Mouse (Mus musculus) heart, postnatal 36 days (tissue): Measurements from ENCODE around the gene Herc4. TPM values are rescaled to one million over a fixed set of nuclear protein-coding genes. Genes with fewer than 3 reads are reported as not detected.
A peak's percentile ranks its signal among the peaks of the same experiment; 100 is the strongest.

ENCODE experiments used
- DNase-seq, 2 experiments: peaks; one replicate each; pipeline ENCODE4 v3.0.0; 2021 to 2022
- intact Hi-C: fragments of 180-260 bp; cut with DNase I; formaldehyde crosslinking; loops from one replicate; pipeline ENCODE4 v1.15.1; 2025
- total RNA-seq, 2 experiments: library from RNA; stranded (reverse); gene quantifications; 2 replicates each; pipeline ENCODE4 v1.2.3; 2021

Herc4 gene
- 10 to 100 TPM; 32.2 to 33.4 TPM for total RNA-seq

DNA sequence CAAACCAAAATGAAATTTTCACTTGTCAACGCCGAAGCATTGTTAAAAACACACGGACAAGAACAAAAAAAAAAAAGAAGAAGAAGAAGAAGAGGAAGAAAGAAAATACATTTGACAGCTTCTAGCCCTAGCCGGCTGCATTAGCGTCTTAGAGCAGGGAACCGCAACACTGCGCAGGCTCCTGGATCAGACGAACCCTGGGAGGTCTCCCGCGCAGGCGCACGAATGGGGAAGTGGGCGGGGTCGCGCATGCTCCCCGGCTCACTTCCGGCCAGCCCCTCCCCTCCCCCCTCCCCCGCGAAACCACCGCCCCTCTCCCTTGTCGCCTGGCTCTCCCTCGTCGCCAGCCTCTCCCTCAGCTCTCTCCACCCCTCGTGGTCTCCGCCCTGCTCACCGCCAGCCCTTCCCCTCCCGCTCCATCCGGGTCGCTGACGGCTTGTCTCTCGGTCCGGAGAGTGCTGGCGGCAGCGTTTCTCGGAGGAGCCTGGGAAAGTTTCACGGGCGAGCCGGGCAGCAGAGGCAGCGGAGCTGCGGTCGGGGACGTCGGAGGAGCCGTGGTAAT, at the start of gene Herc4:
Gene Herc4 (plus strand): TSS at position 318 of the 562 bp plus-strand sequence.
- DNase-seq, result peak; percentile 94 to 95
- intact Hi-C loops, result loop anchor here (1.0 to 10.0 kb wide), 6 partner anchors 17 to 759 kb away; partner anchors contain the start of genes Dnajc12, Hnrnph3, Pbld2 and Sirt1

DNA sequence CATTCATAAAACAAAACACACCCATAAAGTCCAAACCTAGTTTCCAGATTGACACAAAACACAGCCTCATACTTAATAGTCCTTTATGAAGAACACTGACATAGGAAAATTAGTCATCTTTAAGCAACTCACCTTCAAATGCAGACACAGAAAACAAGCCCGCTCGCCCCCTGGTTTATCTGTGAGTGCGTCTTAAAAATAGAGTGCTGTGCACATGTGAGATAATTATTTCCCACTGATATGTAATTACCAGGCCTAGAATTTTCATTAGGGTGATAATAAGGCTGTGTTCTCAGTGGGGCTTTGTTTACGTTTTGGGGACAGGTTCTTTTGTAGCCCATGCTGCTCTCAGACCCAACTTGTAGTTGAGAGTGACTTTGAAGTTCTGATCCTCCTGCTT, 44.6 kb upstream of the Herc4 start:
- intact Hi-C loops, result no loop called here
- DNase-seq, result no peak

DNA sequence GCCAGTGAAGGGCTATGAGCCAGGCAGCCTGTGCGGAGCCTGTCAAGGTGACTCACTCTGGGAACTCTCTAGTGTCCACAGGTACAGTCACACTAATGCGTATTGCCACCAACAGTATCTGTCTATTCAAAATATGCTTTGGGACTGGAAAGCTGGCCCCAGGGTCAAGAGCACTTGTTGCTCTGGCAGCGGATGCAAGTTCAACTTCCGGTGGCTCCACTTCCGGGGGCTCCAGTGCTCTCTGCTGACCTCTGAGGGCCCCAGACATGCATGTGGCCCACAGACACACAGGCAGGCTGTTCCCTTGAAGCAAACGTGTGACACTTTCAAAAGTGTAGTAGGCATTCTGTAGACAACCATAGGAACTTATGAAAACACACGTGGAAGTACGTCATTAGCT, 42.1 kb upstream of the Herc4 start:
- intact Hi-C loops, result loop anchor here (2.0 kb wide), 1 partner anchor 45 kb away; no protein-coding TSS in a partner anchor
- no peak for DNase-seq

DNA sequence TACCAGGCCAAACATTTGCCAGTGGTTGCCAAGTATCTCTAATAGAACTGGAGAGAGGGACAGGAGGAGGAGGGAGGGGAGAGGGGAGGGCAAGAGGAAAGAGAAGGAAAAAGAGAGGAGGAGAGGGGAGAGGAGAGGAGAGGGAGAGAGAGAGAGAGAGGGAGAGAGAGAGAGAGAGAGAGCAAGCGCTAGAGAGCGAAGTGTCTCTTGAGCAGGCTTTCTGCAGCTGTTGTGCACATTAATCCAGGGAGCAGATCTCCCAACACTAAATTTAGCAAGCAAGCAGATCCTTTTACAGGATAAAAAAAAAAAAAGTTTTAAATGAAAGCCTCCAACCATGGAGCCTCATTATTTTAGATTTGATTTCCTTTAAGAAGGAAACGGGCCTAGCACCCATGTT, 40.6 kb upstream of the Herc4 start:
- DNase-seq, result no peak
- intact Hi-C loops, result no loop called here

DNA sequence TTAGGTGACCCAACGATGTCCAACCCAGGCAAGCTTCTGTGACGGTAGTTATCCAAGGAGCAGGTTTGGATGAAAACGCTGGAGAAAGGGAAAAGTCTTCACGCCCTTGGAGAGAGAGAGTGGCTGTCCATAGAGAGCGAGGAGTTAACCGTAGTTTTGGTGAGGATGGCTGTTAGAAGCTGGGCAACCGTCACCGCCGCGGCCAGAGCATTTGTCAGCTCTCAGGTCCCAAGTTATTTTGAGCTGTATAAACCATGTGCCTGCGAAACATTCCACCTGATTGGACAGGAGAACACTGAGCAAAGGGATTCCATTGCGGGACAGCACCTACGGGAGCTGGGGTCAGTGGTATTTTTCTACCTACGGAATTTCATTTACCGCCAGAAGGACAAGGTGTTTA, 39.9 kb upstream of the Herc4 start, which contains the start of gene Mypn:
Gene Mypn (minus strand): TSS at position 225 of the 400 bp plus-strand sequence.
- peak; percentile 39 to 50 for DNase-seq
- intact Hi-C loops, result no loop called here

DNA sequence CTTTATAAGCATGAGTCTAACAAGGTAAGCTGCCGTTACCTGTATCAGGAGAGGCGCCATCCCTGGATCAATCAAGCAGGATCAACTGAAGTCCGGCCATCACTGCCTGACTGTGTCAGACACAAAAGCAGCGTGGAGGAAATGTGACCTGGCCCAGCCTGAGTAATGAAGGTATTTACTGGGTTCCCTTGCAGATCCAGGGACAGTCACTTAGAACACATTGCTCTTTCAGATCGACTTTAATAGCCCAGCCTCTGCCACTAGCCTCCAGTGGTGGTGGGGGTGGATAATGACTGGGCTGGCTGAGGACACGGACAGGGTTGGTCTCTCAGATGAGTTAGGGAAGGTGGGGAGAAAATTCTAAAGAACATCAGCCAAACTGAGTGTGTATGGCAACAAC, 34.7 kb upstream of the Herc4 start:
- intact Hi-C loops, result no loop called here
- no peak for DNase-seq

DNA sequence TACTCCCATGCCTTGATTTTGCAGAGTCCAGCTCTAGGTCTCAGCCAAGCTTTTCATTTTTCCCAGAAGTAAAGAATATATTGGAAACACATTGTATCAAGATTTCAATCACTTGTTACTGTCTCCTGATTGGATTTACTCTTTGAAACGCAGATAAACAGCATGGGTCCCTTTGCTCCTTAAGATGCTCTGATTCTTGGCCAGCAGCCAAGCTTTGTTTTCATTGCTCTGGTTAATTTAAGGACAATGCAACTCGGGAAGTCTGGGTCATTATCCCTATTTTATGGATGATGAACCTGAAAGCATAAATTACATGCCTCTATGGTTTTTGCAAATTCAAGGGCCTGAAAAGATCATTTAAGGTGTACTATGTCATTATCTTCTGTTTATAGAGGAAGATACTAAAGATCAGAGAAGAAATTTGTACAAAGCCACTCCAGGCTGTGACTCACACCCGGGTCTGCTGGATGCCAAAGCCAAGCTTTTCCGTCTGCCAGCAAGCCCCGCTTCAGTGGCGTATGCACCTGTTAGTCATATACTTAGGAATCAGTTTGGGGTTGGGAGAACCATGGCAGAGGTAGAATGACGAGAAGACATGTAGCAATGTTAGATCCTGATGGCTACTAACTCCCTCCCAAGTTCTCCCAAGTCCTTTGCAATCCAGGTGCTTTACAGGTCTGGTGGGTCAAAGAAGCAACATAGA, 22.4 kb upstream of the Herc4 start:
- intact Hi-C loops, result no loop called here
- no peak for DNase-seq

DNA sequence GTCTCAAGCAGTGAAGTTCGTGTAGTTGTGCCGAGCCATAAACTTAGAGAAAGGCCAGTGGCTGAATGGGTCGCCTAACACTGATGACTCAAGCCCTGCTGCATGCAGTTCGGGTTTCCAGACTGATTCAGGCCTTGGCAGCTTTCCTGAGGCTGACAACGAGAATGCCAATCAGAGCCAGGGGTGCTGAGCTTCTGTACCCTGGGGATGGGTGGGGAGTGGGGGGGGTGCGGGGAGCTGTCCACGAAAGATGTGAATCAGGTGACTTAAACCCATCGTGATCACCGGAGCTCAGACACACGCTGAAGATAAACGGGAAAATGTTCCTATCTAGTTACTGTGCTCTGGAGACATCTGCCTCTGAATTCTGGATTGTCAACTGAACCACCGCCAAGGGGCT, 19.3 kb upstream of the Herc4 start:
- DNase-seq, result no peak
- intact Hi-C loops, result no loop called here

DNA sequence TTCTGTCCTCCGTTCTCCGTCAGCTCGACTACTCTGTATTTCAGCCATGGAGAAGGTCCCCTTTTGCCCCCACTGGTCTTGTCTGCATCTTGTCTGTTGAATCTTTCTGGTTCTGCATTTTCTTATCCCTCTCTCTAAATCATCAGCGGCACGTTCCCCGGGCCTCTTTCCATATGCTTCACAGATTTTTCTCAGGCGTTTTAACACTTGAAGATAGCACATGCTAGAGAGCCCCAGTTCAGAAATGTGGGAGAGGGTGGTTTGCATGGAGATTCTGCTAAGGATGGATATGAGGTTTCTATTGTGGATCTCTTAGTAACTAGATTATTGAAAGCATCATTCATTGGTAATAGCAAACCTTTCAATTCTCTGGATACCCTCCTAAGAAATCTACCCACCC, 13.3 kb upstream of the Herc4 start:
- intact Hi-C loops, result no loop called here

DNA sequence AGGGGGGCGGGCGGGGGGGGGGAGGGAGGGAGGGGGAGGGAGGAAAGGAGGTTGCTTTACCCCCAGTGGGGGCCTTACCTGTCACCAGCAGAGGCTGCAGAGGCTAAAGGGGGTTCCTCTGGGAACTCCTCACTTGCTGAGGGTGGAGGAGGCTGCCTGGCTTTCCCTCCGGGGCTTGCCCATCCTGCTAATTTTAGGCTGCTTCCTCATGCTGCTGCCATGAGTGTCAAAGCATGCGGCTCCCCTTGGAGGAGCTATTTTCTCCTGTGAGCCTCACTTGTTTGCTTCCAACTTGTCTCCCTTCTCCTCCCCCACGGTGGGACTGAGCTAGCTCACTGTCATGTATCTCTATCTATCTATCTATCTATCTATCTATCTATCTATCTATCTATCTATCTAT, 12.8 kb upstream of the Herc4 start:
- DNase-seq, result no peak
- intact Hi-C loops, result no loop called here

More for the DNA sequence above, 13.3 kb upstream of the Herc4 start:
- no peak for DNase-seq

DNA sequence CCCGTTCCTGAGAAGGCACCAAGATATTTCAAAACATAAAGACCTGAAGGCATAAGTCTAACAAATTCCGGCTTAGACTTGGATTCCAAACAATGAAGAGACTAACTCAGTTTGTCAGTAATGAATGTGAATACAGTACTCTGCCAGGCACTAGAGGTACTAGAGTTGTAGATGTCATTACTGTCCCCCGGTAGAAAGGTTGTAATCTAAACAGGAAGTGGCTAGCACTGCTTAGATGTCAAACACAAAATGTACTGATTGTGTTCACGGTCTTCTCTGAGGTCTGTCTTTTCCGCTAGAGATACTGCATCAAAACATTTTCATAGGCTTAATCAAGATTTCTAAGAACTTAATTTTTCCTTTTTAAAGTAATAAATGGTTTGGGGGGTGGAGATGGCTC, 12.0 kb upstream of the Herc4 start:
- intact Hi-C loops, result no loop called here
- DNase-seq, result no peak

DNA sequence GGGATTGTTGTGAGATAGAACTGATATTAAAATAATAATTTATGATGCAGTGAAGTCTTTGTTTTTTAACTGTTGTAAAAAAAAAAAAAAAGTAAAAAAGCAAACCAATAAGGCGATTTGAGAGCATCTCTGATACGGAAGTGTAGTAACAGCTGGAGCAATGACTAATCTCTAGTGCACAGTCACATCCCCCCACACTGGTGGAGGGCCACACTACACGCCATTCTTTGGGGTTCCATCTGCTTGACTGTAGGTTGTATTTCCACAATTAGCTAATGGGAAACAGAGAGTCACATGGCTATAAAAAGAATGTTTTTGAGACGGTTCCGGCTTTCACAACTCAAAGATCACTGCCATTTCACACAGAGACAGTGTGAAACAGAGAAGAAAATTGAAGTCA, 9.5 kb upstream of the Herc4 start:
- intact Hi-C loops, result no loop called here
- no peak for DNase-seq

DNA sequence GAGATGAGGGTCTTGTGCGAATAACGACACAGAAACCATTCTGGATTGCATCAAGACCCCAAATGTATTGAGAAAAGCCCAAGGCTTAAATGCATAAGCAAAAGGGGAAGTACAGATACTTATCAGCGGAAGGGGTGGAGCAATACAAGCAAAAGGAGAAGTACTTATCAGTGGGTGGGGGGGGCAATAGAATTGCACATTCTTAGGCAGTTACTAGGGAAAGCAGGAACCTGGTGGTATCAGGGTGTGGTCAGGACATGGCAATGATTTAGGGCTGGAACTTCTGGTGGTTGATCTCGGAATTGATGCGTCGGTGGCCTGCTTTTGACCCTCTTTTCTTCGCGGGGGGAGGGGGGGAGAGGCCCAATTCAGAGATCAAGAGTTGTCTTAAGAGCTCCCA, 7.7 kb upstream of the Herc4 start:
- intact Hi-C loops, result no loop called here
- no peak for DNase-seq

DNA sequence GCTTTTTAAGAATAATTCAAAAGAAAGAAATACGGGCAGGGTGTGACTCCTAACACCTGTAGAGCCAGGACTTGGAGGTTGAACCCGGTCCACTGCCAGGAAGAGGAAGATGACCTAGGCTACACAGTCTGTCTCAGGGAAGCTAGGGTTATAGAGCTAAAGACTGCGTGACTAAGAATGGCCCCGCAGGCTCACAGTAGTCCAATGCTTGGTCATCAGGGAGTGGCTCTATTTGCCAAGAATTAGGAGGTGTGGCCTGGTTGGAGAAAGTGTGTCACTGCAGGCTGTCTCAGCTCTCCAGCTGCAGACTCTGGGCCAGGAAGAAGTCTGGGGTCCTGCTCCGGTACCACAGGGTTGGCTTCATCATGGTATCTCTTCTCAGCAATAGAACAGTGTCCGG, 6.9 kb upstream of the Herc4 start:
- intact Hi-C loops, result no loop called here
- DNase-seq, result no peak

DNA sequence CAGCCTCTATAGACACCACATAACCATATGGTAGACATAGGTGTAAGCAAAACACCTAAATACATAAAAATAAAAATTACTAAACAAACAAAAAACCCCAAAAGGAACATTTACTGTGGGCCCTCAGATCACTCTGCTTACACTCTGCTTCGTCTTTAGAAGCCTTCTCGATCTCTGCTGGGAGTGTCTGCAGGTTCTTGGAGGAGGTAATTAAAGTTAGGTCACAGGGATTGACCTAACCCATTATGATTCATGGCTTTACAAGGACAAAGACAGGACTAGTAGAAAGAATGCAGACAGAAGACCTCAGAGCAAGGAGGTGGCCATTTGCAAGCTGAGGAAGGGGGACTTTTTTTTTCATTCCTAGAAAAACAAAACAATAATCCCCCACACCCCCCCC, 6.4 kb upstream of the Herc4 start:
- no peak for DNase-seq
- intact Hi-C loops, result no loop called here

DNA sequence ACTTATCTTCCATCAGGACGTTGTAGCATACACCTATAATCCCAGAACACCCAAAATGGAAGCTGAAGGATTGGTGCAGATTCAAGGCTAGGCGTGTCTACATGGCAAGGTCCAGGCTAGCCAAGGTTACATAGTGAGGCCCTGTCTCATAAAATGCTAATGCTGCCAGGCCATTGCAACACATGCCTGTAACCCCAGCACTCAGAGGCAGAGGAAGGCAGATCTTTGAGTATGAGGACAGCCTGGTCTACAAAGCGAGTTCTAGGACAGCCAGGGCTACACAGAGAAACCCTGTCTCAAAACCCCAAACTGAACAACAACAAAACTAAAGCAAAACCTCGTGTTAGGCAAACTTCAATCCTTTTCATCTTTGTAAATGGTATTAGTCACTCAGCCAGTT, 5.5 kb upstream of the Herc4 start:
- intact Hi-C loops, result no loop called here
- no peak for DNase-seq

DNA sequence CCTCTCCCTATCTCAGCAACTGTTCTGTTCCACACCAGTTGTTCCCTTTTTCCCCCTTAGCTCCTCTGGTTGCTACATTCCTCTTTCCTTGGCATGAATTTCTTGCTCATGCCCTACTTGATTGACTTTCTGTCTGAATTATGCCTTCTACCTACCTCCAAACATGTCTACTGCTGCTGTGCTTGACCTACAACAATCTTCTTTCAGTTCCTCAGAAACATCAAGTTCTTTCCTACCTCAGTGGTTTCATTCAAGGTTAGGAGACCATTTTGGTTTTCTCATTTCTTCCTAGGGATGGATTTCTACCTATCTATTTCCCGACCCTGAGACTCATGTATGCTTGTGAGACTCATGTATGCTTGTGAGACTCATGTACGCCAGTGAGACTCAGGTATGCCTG, 3.8 kb upstream of the Herc4 start:
- no peak for DNase-seq
- intact Hi-C loops, result loop anchor here (5.0 to 10.0 kb wide), 4 partner anchors 83 to 755 kb away; partner anchors contain the start of genes Dnajc12, Hnrnph3, Pbld2 and Sirt1

DNA sequence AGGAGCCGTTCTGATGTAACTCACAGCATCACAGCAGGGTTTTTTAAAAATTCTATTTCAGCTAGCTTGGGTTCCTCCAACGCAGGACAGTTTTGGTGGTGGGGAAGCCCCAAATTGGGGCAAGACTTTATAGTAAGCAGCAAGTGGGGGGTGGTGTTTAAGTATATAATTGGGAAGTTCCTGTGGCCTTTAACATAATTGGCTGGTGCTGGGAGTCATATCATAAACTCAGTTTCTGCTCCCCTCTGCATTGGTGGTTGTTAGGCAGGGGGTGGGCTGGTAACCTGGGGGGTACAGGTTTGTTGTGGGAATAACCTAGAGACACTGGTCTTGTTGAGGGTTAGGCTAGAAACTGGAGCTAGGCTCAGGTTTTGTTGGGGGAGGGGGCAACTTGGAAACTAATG, 2.7 kb upstream of the Herc4 start:
- DNase-seq, result no peak
- intact Hi-C loops, result loop anchor here (5.0 to 10.0 kb wide), 4 partner anchors 84 to 756 kb away; partner anchors contain the start of genes Dnajc12, Hnrnph3, Pbld2 and Sirt1

DNA sequence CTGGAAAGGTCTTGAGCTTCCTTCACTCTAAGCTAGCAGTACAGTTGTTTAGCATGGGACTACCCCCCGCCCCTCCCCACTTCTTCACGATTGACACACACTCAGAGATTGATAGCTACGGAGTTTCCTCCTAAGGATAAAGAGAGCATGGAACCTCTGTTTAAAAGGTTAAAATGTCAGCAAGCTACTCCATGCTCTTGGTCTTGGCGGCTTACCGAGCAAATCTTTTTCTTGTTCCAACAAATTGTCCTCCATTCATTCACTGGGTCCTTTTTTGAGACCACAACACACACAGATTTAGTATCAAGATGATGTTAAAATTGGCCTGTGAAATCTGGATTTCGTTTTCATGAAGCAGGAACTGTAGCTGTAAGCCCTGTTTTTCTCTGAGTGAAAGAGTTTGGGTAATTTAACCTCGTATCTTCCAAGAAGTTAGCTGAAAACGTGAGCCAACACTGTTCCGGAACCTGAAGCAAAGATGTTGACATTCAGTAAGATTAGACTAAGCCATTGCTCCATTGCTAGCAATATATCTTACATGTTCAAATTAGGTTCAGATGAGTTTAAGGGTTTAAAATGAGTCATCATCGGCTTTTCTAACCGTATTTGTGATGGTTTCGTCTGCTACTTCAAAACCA, 693 bp upstream of the Herc4 start:
- intact Hi-C loops, result loop anchor here (1.0 to 10.0 kb wide), 6 partner anchors 17 to 758 kb away; partner anchors contain the start of genes Dnajc12, Hnrnph3, Pbld2 and Sirt1
- DNase-seq, result no peak

DNA sequence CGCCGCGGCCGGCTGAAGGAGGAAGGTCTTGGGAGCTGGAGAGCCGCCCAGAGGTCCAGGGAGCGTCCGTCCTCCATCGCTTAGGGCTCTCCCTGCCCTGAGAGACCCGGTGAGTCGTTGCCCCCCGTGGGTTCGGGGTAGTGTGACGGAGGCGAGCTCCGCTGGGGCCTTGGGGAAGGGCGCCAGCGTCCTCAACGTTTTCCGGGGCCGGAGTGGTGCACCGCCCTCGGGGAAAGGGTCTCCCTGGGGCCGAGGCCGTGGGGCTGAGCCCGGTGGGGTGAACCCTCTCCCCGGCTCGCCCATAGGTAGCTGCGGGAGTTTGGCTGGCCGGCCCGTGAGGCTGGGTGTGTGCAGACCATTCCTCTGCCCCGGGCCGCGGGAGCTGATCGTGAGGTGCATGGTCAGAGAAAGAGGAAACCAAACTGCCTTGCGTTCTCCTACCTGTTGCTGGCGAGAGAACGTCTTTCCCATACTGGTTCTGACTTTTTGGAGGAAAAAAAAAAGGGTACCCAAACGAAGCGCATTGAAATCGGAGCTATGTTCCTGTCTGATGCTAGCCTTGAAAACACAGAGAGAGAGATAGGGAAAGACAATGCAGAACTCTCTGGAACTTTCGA, 553 bp downstream of the Herc4 start:
- intact Hi-C loops, result loop anchor here (5.0 to 10.0 kb wide), 4 partner anchors 87 to 759 kb away; partner anchors contain the start of genes Dnajc12, Hnrnph3, Pbld2 and Sirt1

DNA sequence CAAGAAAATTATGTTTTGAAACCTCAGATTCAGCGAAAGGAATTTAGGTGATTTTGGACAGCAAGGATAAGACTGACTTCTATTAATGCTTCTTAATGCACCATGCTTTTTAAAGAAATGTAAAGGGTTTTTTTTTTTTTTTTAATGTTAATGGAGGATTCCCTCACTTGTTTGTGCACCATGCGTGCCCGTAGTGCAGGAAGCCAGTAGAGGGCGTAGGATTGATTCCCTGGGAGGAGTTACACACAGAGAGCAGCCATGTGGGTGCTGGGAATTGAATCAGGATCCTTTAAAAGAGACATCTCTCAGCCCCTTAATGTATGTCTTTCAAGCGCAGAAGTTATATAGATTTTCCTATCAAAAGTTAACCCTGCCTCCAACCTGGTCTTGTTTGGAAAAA, 1.1 kb downstream of the Herc4 start:
- peak in 1 of 2 experiments; percentile 14 for DNase-seq
- intact Hi-C loops, result loop anchor here (5.0 to 10.0 kb wide), 4 partner anchors 87 to 760 kb away; partner anchors contain the start of genes Dnajc12, Hnrnph3, Pbld2 and Sirt1

More for the DNA sequence above, 553 bp downstream of the Herc4 start:
- no peak for DNase-seq
